Mouse (Mus musculus) bone marrow, adult 2 months (tissue): ENCODE measurements at regions not wholly inside any gene's neighbourhood (a gene's known extent, or its start where the extent isn't known, plus 50 kb on each side); places are given as distances from the start of the nearest gene placed in this dataset.

ENCODE experiments used
- H3K27ac ChIP-seq: fragments of 200-500 bp; 2 replicates; pipeline ENCODE4 v1.5.1; 2012; ENCODE audit warnings: low read depth, mild to moderate bottlenecking, control low read depth, inconsistent platforms, low read length; ENCODE audit not compliant: control insufficient read depth, poor library complexity, insufficient read depth
- H3K4me1 ChIP-seq: fragments of 200-500 bp; 2 replicates; pipeline ENCODE4 v1.6.1; 2011; ENCODE audit warnings: low read length; ENCODE audit not compliant: control insufficient read depth, insufficient read depth
- H3K4me3 ChIP-seq: fragments of 200-500 bp; replicated peaks from 2 replicates; pipeline ENCODE3; 2011; ENCODE audit warnings: mild to moderate bottlenecking, low read depth, low read length, control low read depth; ENCODE audit not compliant: control insufficient read depth
- CTCF ChIP-seq: fragments of 200-500 bp; IDR thresholded peaks from 2 replicates; pipeline ENCODE4 v1.5.1; 2011; ENCODE audit warnings: low read length, control low read depth; ENCODE audit not compliant: control insufficient read depth, insufficient read depth
- POLR2A ChIP-seq: fragments of 200-500 bp; IDR thresholded peaks from 2 replicates; pipeline ENCODE4 v1.6.1; 2011; ENCODE audit warnings: low read depth, mild to moderate bottlenecking, control low read depth, low read length, borderline replicate concordance; ENCODE audit not compliant: control insufficient read depth
- WGBS: fragments of 180-500 bp; shearing (Covaris S2); methylation state at CpG from one replicate; pipeline ENCODE4 v1.1.7; 2018; 5-methylcytosine and 5-hydroxymethylcytosine counted together

- Histone ChIP-seq H3K4me3 (no peak overlapping the region), H3K4me1 (no peaks in the 10 kb centered on the region), H3K27ac (no peak overlapping the region)
- TF ChIP-seq CTCF (no peak), POLR2A (no peak)
- 44% methylated on average over 13 of the region's 13 CpGs for WGBS
These were observed 663.3 kb downstream of the Vrk1 start for GRCm38 (mm10) chr12:106673232-106673766.

GRCm38 (mm10) chr12:106674741-106675140, 664.7 kb downstream of the Vrk1 start:
- no peak overlapping the region for H3K4me3 ChIP-seq
- TF ChIP-seq POLR2A (no peak), CTCF (no peak)
- no peaks in the 10 kb centered on the region for H3K4me1 ChIP-seq
- 89% methylated on average over 1 of the region's 1 CpGs for WGBS
- H3K27ac ChIP-seq, result no peak overlapping the region

- no peak for TF ChIP-seq CTCF
- no peak for TF ChIP-seq POLR2A
- 78% methylated on average over 3 of the region's 3 CpGs for WGBS
- Histone ChIP-seq H3K4me3 (no peak overlapping the region), H3K27ac (no peak overlapping the region), H3K4me1 (no peaks in the 10 kb centered on the region)
These were observed 666.1 kb downstream of the Vrk1 start for GRCm38 (mm10) chr12:106676136-106676535.

GRCm38 (mm10) chr12:106676566-106676965, 666.5 kb downstream of the Vrk1 start:
- H3K4me3 ChIP-seq, result no peak overlapping the region
- H3K4me1 ChIP-seq, result no peaks in the 10 kb centered on the region
- TF ChIP-seq CTCF (no peak), POLR2A (no peak)
- WGBS, result 76% methylated on average over 7 of the region's 7 CpGs
- no peak overlapping the region for H3K27ac ChIP-seq

GRCm38 (mm10) chr12:106685986-106686385, 676.0 kb downstream of the Vrk1 start:
- TF ChIP-seq CTCF (no peak), POLR2A (no peak)
- H3K4me1 ChIP-seq, result no peaks in the 10 kb centered on the region
- no peak overlapping the region for H3K27ac ChIP-seq
- 85% methylated on average over 5 of the region's 5 CpGs for WGBS
- no peak overlapping the region for H3K4me3 ChIP-seq

GRCm38 (mm10) chr12:106687751-106688150, 677.7 kb downstream of the Vrk1 start:
- no peak for TF ChIP-seq POLR2A
- no peak for TF ChIP-seq CTCF
- 53% methylated on average over 12 of the region's 12 CpGs for WGBS
- H3K4me1 ChIP-seq, result no peaks in the 10 kb centered on the region
- H3K4me3 ChIP-seq, result no peak overlapping the region
- no peak overlapping the region for H3K27ac ChIP-seq

GRCm38 (mm10) chr12:106688156-106688740, 678.2 kb downstream of the Vrk1 start:
- no peak overlapping the region for H3K27ac ChIP-seq
- TF ChIP-seq CTCF, result no peak
- TF ChIP-seq POLR2A, result no peak
- no peaks in the 10 kb centered on the region for H3K4me1 ChIP-seq
- no peak overlapping the region for H3K4me3 ChIP-seq
- WGBS, result 86% methylated on average over 17 of the region's 17 CpGs

GRCm38 (mm10) chr12:106702958-106703357, 692.9 kb downstream of the Vrk1 start:
- no peak overlapping the region for H3K4me3 ChIP-seq
- H3K4me1 ChIP-seq, result no peaks in the 10 kb centered on the region
- 88% methylated on average over 5 of the region's 5 CpGs for WGBS
- no peak overlapping the region for H3K27ac ChIP-seq
- TF ChIP-seq POLR2A (no peak), CTCF (no peak)

GRCm38 (mm10) chr12:106721271-106722009, 711.4 kb downstream of the Vrk1 start:
- Histone ChIP-seq H3K4me3 (no peak overlapping the region), H3K4me1 (no peaks in the 10 kb centered on the region), H3K27ac (no peak overlapping the region)
- WGBS, result 74% methylated on average over 9 of the region's 9 CpGs
- TF ChIP-seq CTCF, result no peak
- TF ChIP-seq POLR2A, result no peak
